Mouse (Mus musculus) layer of hippocampus, adult 9-10 months (tissue): ENCODE results near the gene Deaf1.
"Not testable (repeated sequence)": the region's sequence is repeated elsewhere in the genome, so short reads cannot be mapped to it uniquely, and the experiment has no call there.

Experiments
- DNase-seq: peaks from one replicate; pipeline ENCODE4 v3.0.0; 2022; ENCODE audit warnings: low spot score

Deaf1 gene

DNA sequence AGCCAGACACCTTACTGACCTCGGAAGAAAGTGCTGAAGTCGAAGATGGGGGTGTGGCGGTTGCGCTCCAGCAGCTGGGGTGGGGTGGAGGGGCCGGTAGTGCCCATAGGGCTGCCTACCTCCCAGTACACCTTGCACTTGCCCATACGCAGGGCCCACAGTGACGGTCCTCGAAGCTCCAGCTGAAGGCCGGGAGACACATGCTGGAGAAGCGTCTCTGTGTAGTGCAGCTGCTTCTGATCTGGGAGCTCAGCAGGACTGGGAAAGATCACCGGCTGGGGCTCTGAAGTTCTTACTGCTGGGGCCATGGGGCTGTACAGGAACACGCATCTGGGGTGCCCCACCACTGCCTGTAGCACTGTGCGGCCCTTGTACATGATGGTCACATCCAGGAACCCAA lies 63.9 kb downstream of the Deaf1 start:
- DNase-seq, result no peak

GRCm38 (mm10) chr7:141261480-141261879 lies 66.0 kb downstream of the Deaf1 start:
- DNase-seq, result no peak

DNA sequence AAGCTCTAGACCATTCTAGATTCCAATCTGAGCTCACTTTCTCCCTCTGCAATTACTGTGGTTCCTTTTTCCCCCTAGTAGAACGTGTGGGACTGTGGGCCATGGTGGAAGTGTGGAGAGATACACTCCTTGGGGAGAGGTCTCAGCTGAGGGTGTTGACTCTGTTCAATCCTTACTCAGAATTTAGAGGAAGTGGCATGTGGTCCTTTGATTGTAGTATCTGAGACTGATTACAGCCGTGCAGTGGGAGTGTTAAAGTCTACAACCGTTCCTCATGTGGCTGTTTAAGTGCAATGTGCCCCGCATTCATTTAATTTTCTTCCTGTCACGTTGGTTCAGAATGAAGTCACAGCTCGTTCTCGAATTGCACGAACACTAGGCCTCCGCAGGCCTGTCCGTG lies 71.3 kb downstream of the Deaf1 start:
- DNase-seq, result no peak

- not testable (repeated sequence) for DNase-seq
These were observed 77.0 kb downstream of the Deaf1 start for GRCm38 (mm10) chr7:141250486-141250885.
